Mouse (Mus musculus) heart, adult 2 months (tissue): ENCODE measurements around the gene Tor4a. TPM values are rescaled to one million over a fixed set of nuclear protein-coding genes. Genes with fewer than 3 reads are reported as not detected.
A peak's percentile ranks its signal among the peaks of the same experiment; 100 is the strongest.

Experiments
- DNase-seq, 2 experiments: peaks; one replicate each; pipeline ENCODE4 v3.0.0; 2021
- H3K27ac ChIP-seq: fragments of 200-600 bp; 2 replicates; pipeline ENCODE4 v1.8.1; 2022
- H3K27me3 ChIP-seq: fragments of 200-500 bp; 2 replicates; pipeline ENCODE4 v1.6.1; 2012; ENCODE audit warnings: mild to moderate bottlenecking, low read length, inconsistent platforms, mixed read lengths; ENCODE audit not compliant: control insufficient read depth, insufficient read depth
- H3K36me3 ChIP-seq: fragments of 200-500 bp; 2 replicates; pipeline ENCODE4 v1.6.1; 2012; ENCODE audit warnings: low read length, inconsistent platforms; ENCODE audit not compliant: control insufficient read depth, insufficient read depth
- H3K4me1 ChIP-seq: fragments of 200-500 bp; 2 replicates; pipeline ENCODE4 v1.6.1; 2011; ENCODE audit warnings: low read length; ENCODE audit not compliant: control insufficient read depth, insufficient read depth
- H3K4me3 ChIP-seq: fragments of 200-600 bp; 2 replicates; pipeline ENCODE4 v1.8.1; 2022
- H3K79me2 ChIP-seq: fragments of 200-500 bp; replicated peaks from 2 replicates; pipeline ENCODE4 v1.6.1; 2012; ENCODE audit warnings: mild to moderate bottlenecking, inconsistent platforms, low read length, moderate library complexity, mixed read lengths; ENCODE audit not compliant: control insufficient read depth, insufficient read depth
- H3K9ac ChIP-seq: fragments of 200-500 bp; 2 replicates; pipeline ENCODE4 v1.6.1; 2012; ENCODE audit warnings: low read depth, mild to moderate bottlenecking, control low read depth, inconsistent platforms, low read length, mixed read lengths
- CTCF ChIP-seq: fragments of 200-600 bp; IDR thresholded peaks from 2 replicates; pipeline ENCODE4 v1.8.1; 2022; ENCODE audit warnings: antibody characterized with exemption, mild to moderate bottlenecking, moderate library complexity
- EP300 ChIP-seq: fragments of 200-500 bp; IDR thresholded peaks from 2 replicates; pipeline ENCODE4 v1.6.1; 2011; ENCODE audit warnings: low read depth, low read length, control low read depth; ENCODE audit not compliant: insufficient read depth
- POLR2A ChIP-seq: fragments of 200-500 bp; IDR thresholded peaks from 2 replicates; pipeline ENCODE4 v1.6.1; 2011; ENCODE audit warnings: mild to moderate bottlenecking, low read depth, low read length, control low read depth; ENCODE audit not compliant: insufficient read depth
- WGBS: fragments of 180-500 bp; shearing (Covaris S2); methylation state at CpG from one replicate; pipeline ENCODE4 v1.1.7; 2018; 5-methylcytosine and 5-hydroxymethylcytosine counted together
- intact Hi-C: fragments of 180-260 bp; cut with DNase I; formaldehyde crosslinking; loops from one replicate; pipeline ENCODE4 v1.15.1; 2025
- polyA plus RNA-seq: library from polyadenylated mRNA; depleted of rRNA; stranded (reverse); fragments of >200 nt; gene quantifications from 2 replicates; pipeline ENCODE4 v1.2.3, GENCODE M21; 2012
- total RNA-seq, 2 experiments: library from RNA; stranded (reverse); gene quantifications; 2 replicates each; pipeline ENCODE4 v1.2.3; 2021

Tor4a gene
- total and polyA plus RNA-seq, 3 experiments: 4.3 to 6.8 (median 4.9) TPM

DNA sequence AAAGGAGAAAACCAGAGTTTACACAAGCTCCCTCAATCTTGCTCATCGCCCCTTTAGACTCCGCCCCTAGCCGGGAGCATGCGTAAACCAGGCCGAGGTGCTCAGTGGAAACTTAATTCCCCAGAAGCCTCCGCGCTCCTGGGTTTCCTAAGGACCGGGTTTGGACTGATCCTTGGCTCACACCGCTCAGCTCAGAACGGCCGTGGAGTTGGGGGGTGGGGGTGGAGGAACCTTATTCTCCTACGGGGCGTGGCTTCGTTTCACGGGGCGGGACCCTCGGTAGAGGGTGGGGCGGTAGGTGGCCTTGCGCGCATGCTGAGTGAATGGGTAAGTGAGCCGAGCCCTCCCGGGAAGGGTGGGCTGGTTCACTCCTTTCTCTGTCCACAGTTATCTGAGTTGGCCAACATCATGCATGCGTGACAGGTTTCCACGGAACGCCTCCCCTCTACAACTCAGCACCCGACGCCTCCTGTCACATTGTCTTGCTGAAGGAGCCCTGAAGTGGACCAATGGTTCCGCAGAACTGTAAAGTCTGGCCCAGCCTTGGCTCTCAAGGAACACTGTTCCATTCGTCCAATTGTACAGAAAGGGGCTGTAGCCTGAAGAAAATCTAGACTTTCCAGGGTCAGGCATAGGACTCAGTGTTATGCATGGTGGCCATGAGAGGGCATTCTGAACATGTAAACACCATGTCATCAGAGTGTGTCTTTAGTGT, 44.2 kb upstream of the Tor4a start:
- Histone ChIP-seq H3K27ac (no peak overlapping the region; the same call in 1 of the 2 replicates), H3K27me3 (peaks cover 5% of the 10 kb centered on the region; the same call in 1 of the 2 replicates), H3K36me3 (no peaks in the 10 kb centered on the region), H3K4me1 (peaks cover 2% of the 10 kb centered on the region; the same call in 1 of the 2 replicates), H3K4me3 (peak overlapping the region; percentile 36), H3K9ac (0 out of 2 replicates have a peak overlapping the region, but pooled peaks have one; percentile 25), H3K79me2 (no peaks in the 10 kb centered on the region)
- intact Hi-C loops: no loop called here
- peak; percentile 66 to 67 for DNase-seq
- no peak for TF ChIP-seq POLR2A
- no peak for TF ChIP-seq EP300
- TF ChIP-seq CTCF: no peak
- WGBS: 3% methylated on average over 29 of the region's 29 CpGs

DNA sequence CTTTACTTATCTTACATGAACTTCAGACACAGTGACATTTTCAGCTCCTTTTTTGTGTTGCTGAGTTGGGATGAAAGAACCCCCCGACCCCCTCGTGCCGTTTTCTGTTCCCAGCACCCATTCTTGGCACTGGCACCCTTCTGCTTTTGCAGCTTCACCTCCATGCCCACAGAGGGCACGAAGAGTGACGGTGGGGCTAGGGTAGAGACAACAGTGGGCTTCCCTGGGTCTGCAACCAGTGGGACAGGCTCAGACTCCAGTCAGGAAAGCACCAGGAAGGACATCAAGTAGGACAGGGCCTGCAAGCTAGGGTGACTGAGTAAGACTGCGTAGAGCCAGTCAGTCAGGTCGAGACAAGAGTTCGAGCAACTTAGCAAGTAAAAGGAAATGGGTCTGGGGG, 43.6 kb upstream of the Tor4a start:
- Histone ChIP-seq H3K27me3 (peaks cover 5% of the 10 kb centered on the region; the same call in 1 of the 2 replicates), H3K79me2 (no peaks in the 10 kb centered on the region), H3K36me3 (no peaks in the 10 kb centered on the region), H3K9ac (no peak overlapping the region), H3K4me1 (peaks cover 2% of the 10 kb centered on the region; the same call in 1 of the 2 replicates), H3K27ac (no peak overlapping the region), H3K4me3 (no peak overlapping the region; the same call in 1 of the 2 replicates)
- whole genome bisulfite sequencing: 58% methylated on average over 8 of the region's 8 CpGs
- no peak for TF ChIP-seq CTCF
- no peak for TF ChIP-seq EP300
- TF ChIP-seq POLR2A: no peak
- intact Hi-C loops: no loop called here
- DNase-seq: no peak

GRCm38 (mm10) chr2:25239766-25240165, 43.1 kb upstream of the Tor4a start:
- H3K27ac ChIP-seq: no peak overlapping the region
- DNase-seq: peak in 1 of 2 experiments; percentile 12
- intact Hi-C loops: no loop called here
- H3K27me3 ChIP-seq: peaks cover 5% of the 10 kb centered on the region; the same call in 1 of the 2 replicates
- peaks cover 2% of the 10 kb centered on the region; the same call in 1 of the 2 replicates for H3K4me1 ChIP-seq
- TF ChIP-seq POLR2A (no peak), EP300 (no peak), CTCF (no peak)
- no peak overlapping the region for H3K9ac ChIP-seq
- no peaks in the 10 kb centered on the region for H3K36me3 ChIP-seq
- 77% methylated on average over 3 of the region's 3 CpGs for WGBS
- H3K79me2 ChIP-seq: no peaks in the 10 kb centered on the region
- no peak overlapping the region for H3K4me3 ChIP-seq

DNA sequence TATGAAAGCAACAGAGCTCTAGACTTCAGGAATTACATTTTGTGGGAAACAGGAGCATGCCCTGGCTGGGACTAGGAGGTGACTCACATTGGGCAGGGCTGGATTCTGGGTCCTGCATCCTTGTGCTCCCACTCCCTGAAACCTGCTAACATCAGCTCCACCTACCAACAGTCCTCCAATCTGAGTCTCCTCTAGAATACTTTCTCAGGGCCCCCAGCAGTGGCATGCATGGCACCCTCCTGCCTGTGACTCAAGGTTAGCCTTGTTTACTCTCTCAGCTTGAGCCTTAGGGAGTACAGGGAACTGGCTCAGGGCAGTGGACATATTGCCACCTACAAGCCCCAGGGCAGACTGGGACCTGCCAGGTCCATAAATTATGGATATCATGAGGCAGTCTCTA, 41.4 kb upstream of the Tor4a start:
- H3K36me3 ChIP-seq: no peaks in the 10 kb centered on the region
- no peak overlapping the region for H3K4me3 ChIP-seq
- intact Hi-C loops: no loop called here
- H3K9ac ChIP-seq: no peak overlapping the region
- DNase-seq: no peak
- no peak overlapping the region for H3K27ac ChIP-seq
- peaks cover 2% of the 10 kb centered on the region; the same call in 1 of the 2 replicates for H3K4me1 ChIP-seq
- peaks cover 5% of the 10 kb centered on the region; the same call in 1 of the 2 replicates for H3K27me3 ChIP-seq
- no peaks in the 10 kb centered on the region for H3K79me2 ChIP-seq
- TF ChIP-seq EP300: no peak
- no peak for TF ChIP-seq POLR2A

DNA sequence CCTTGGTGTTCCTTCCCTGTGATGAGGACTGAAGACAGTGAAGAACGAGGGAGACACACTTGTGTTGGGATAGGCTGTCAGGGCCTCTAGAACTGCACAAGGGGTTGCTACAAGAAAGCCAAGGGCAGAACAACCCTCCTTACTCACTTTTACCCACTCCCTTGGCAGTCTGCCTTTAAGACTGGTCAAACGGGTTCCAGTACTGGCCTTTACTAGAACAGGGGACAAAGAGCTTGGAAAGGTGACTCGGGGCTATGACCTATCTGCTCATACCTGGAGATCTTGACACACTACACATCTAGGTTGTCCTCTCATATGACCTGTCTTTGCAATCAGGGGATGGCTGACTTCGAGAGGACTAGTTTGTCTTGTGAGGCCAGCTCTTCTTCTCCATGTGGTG, 40.8 kb upstream of the Tor4a start:
- no peak for DNase-seq
- H3K36me3 ChIP-seq: no peaks in the 10 kb centered on the region
- no peak overlapping the region for H3K27ac ChIP-seq
- 58% methylated on average over 4 of the region's 4 CpGs for WGBS
- no peak overlapping the region for H3K9ac ChIP-seq
- H3K79me2 ChIP-seq: no peaks in the 10 kb centered on the region
- no peak overlapping the region for H3K4me3 ChIP-seq
- H3K4me1 ChIP-seq: peaks cover 2% of the 10 kb centered on the region; the same call in 1 of the 2 replicates
- H3K27me3 ChIP-seq: peaks cover 2% of the 10 kb centered on the region; the same call in 1 of the 2 replicates
- TF ChIP-seq EP300: no peak
- intact Hi-C loops: no loop called here

GRCm38 (mm10) chr2:25236614-25237013, 39.9 kb upstream of the Tor4a start, which contains the start of gene Rnf224:
Rnf224 (minus strand) TSS chr2:25236787.
- Histone ChIP-seq H3K36me3 (no peaks in the 10 kb centered on the region), H3K4me1 (peaks cover 2% of the 10 kb centered on the region; the same call in 1 of the 2 replicates), H3K9ac (no peak within 1 kb of the TSS), H3K27ac (no peak within 1 kb of the TSS), H3K27me3 (no peaks in the 10 kb centered on the region), H3K4me3 (no peak within 1 kb of the TSS), H3K79me2 (no peaks in the 10 kb centered on the region)
- no peak for DNase-seq
- TF ChIP-seq POLR2A (no peak), EP300 (no peak), CTCF (no peak)
- intact Hi-C loops: no loop called here
- 21% methylated on average over 8 of the region's 8 CpGs for WGBS
